Mouse (Mus musculus) left cerebral cortex, postnatal 25 days (tissue): ENCODE data around the gene Ccdc117. TPM values are rescaled to one million over a fixed set of nuclear protein-coding genes. Genes with fewer than 3 reads are reported as not detected.
"Not testable (repeated sequence)": the region's sequence is repeated elsewhere in the genome, so short reads cannot be mapped to it uniquely, and the experiment has no call there.

Source experiments
- DNase-seq, 2 experiments: peaks; one replicate each; pipeline ENCODE4 v3.0.0; 2022; ENCODE audit warnings: low spot score in 2 of 2, mixed read lengths in 1 of 2
- intact Hi-C: fragments of 180-260 bp; cut with DNase I; formaldehyde crosslinking; loops from one replicate; pipeline ENCODE4 v1.15.1; 2025
- total RNA-seq, 2 experiments: library from RNA; stranded (reverse); gene quantifications; 2 replicates each; pipeline ENCODE4 v1.2.3; 2021

Ccdc117 gene
- total RNA-seq, 2 experiments from 2014 or later: 13.8 to 15.4 TPM

DNA sequence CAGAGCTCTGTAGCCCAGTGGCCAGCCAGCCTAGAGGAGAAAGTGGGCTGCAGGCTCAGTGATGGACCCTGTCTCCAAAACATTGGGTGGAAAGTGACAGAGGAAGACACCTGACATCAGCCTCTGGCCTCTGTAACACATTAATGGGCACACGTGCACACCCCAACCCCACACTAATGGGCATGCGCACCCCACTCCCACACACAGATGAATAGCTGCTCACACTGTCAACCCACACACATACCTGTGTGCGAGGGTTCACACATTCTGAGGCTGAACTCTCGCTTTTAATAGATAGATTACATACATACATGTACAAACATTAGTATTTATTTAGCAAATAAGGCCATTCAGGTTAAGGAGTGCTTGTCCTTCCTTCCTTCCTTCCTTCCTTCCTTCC lies 27.9 kb downstream of the Ccdc117 start:
- no peak for DNase-seq
- intact Hi-C loops: no loop called here

DNA sequence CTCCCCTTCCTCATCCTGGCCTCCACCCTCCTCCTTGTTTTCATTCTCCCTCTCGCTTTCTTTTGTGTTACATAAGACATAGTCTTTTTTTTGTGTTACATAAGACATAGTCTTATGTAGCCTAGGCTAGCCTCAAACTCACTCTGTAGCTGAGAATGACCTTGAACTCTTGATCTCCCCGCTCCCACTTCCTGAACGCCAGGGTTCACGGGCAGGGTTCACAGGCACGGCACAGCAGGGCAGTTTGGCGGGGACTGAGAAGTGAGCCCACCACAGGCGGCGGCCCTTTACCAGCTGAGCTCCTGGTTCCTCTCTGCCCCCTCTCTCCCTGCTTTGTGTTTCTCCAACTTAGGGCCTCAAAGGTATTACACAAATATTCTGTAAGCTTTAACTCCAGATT lies 29.0 kb downstream of the Ccdc117 start:
- intact Hi-C loops: no loop called here
- no peak for DNase-seq

- intact Hi-C loops: no loop called here
- DNase-seq: no peak
These were observed 29.8 kb downstream of the Ccdc117 start for GRCm38 (mm10) chr11:5512099-5512725.

DNA sequence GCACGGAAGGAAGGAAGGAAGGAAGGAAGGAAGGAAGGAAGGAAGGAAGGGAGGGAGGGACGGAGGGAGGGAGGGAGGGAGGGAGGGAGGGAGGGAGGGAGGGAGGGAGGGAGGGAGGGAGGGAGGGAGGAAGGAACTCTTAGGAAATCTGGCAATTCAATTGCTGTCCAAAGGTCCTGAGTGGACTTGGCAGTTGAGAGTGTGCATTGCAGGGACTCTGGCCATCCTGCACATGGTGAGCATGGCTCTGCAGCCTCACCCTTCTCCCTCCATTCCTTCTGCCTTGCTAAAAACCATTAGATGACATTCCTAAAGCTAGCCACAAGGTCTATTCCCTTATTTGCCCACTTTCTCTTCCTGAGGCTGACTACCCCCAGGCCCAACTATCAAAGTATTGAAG lies 31.3 kb downstream of the Ccdc117 start:
- intact Hi-C loops, DNase-seq: not testable (repeated sequence)

DNA sequence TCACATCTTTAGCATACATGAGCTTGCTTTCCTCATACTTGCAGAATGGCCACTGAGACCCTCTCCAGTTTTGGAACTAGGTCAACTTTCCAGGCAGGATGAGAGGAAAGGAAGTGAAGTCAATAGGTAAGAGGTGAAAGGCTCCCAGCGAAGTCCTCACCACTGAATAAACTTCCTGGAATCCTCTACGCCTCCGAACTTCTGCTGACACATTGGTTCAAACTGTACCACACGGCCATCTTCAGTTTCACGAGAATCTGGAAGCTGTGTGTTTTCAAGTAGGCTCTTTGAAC lies 31.9 kb downstream of the Ccdc117 start:
- intact Hi-C loops: no loop called here
- DNase-seq: no peak

DNA sequence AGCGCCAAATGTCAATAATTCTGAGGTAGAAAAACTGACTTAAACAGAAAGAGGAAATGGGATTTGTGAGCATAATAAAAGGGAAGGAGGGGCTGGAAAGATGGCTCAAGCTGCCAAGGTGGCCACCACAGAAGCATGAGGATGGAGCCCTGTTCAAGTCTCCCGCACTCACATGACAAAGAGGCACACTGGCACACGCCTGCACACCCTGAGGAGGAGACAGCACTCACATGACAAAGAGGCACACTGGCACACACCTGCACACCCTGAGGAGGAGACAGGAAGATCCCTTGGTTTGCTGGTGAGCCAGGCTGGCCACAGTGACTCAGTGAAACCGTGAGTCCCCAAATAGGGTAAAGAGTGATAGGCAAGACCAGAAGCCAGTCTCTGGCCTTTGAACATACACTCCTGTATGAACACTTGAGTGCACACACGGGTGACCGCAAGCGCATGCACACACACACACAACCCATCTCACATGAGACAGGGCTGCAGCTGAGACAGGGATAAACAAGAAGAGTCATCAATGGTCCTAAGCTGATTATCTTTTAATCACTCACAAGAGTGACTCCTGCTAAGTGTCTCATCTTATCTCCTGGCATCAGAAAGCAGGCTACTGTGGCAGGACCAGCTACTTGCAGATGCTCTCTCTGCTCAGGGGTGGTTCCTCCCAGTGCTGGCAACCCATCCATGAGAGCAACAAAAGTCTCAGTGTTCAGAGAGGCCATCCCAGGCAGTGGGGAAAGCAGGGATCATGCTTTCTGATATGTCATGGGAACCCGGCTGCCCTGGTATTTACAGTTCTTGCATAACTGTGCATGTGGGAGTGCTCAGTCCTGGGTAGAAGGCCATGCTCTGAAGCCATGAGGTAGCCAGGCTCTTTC lies 32.5 kb downstream of the Ccdc117 start:
- intact Hi-C loops: no loop called here
- no peak for DNase-seq

DNA sequence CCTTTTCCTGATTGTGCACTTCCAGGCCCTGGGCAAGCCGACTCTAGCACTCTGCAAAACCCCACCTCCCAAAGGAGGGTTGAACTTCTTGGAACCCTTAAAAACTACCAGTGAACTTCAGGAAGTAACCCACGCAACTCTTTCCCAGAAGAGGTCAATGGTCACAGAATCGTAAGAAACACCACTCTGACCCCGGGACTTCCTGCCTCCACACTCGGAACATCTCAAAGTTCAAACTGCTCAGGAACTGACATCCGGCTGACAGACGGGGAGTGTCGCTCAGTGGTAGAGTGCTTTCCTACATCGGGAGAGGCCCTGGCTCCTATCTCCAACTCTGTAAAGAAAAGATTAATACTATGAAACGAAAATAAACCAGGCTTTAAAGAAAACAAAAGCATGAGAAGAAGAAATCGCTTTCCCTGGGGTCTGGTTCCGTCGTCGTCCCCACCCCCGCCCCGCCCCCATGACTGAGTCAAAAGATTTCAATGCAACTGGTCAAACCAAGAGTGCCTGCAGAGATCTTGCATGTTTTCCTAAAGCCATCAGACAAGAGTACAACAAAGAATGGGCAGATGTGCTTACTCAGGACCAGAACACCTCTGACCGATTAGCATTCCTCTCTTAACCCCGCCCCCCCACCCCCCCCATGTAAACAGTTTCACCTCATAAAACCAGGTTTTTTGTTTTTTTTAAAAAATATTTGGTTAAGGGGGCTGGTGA lies 36.0 kb downstream of the Ccdc117 start:
- intact Hi-C loops: no loop called here
- DNase-seq: no peak

DNA sequence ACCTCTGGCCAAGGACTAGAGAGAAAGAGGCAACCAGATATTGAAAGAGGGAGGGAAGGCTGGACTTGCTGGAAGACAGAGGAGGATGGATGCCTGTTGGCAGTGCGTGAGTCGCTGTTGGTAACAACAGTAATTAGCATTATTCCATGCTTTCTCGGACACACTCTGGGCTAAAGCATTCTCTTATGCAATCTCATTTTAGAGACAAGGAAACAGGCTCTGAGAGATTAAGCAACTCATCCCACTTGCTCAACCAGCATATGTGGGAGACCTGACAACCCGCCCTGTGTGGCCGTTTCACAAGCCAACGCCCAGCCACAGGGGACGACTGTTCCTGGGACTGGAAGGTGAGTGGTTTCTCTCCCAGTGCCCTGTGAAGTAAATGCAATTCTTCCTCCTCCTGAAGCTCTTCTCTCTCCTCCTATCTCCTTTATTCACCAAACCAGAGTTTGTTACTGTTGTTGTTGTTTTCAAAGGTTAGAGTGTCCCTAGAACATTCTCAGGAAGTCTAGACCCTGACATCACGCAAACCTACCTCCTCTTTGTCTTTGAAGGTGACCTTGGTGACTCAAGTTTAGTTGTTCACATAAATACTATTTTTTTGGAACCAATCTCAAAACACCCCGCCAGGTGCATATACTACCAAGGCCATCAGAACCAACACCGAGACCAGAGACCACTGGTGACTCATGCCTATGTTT lies 39.5 kb downstream of the Ccdc117 start:
- DNase-seq: no peak
- intact Hi-C loops: no loop called here

- no peak for DNase-seq
- intact Hi-C loops: no loop called here
These were observed 40.9 kb downstream of the Ccdc117 start for GRCm38 (mm10) chr11:5500903-5501741.

GRCm38 (mm10) chr11:5499961-5500644 lies 41.9 kb downstream of the Ccdc117 start:
- intact Hi-C loops: no loop called here
- DNase-seq: no peak

- no peak for DNase-seq
- intact Hi-C loops: no loop called here
These were observed 42.9 kb downstream of the Ccdc117 start for GRCm38 (mm10) chr11:5498931-5499661.

- intact Hi-C loops: no loop called here
These were observed 43.6 kb downstream of the Ccdc117 start for GRCm38 (mm10) chr11:5498422-5498821.

DNA sequence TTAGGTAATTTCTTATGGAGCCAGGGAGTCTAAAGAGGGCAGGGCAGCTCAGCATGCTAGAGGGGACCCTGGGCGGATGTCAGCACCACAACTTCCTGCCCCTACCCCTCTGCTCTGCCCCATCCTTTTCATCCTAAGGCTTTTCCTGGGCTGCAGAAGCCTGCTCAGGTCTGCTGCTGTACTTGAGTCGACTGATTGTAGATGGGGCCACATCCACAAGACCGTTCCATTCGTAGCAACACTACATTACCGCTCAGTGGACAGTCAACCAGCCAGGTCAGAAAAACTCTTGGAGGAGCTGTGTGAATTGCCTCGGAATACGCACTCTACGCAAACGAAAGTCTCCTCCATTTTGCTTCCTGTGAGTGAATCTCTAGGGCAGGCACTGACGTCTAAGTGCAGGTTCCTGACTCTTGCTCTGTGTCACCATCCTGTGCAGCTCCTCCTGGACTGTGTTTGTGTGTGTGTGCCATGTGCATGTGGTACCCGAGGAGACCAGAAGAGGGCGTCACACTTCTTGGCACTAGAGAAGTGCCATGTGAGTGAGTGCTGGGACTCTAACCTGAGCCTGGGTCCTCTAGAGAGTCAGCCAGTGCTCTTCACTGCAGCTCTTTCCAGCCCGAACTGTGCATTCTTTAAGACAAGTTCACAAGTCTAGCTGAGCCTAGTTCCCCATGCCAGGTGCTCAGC lies 45.3 kb downstream of the Ccdc117 start:
- no peak for DNase-seq
- intact Hi-C loops: no loop called here

More at GRCm38 (mm10) chr11:5498422-5498821, 43.6 kb downstream of the Ccdc117 start:
- DNase-seq: no peak

GRCm38 (mm10) chr11:5495906-5496305 lies 46.1 kb downstream of the Ccdc117 start:
- intact Hi-C loops: no loop called here

GRCm38 (mm10) chr11:5495286-5495832 lies 46.6 kb downstream of the Ccdc117 start:
- intact Hi-C loops: no loop called here
- no peak for DNase-seq

More at GRCm38 (mm10) chr11:5495906-5496305, 46.1 kb downstream of the Ccdc117 start:
- no peak for DNase-seq

- no peak for DNase-seq
- intact Hi-C loops: no loop called here
These were observed 48.1 kb downstream of the Ccdc117 start for GRCm38 (mm10) chr11:5493869-5494268.

GRCm38 (mm10) chr11:5491912-5492311 lies 50.1 kb downstream of the Ccdc117 start:
- intact Hi-C loops: no loop called here
- DNase-seq: no peak
